Mouse (Mus musculus): ENCODE data around the gene Traf3ip2. TPM values are rescaled to one million over a fixed set of nuclear protein-coding genes. Genes with fewer than 3 reads are reported as not detected.

The Traf3ip2 gene
- polyA plus RNA-seq, 1 experiment = 16.9 TPM

- H3K27ac ChIP-seq (ENCODE audit: insufficient read depth, low read length) = no peak overlapping the region
Observed at GRCm38 (mm10) chr10:39597792-39598183, 14.9 kb upstream of the Traf3ip2 start.

GRCm38 (mm10) chr10:39599601-39600000 is 13.1 kb upstream of the Traf3ip2 start:
- no peak for TF ChIP-seq POLR2A (IDR thresholded peaks at IDR 0.05; ENCODE audit: low read depth, low read length)
- TF ChIP-seq CTCF (IDR thresholded peaks at IDR 0.05; ENCODE audit: borderline replicate concordance, insufficient read depth, low read length) = no peak
- Histone ChIP-seq H3K27ac (ENCODE audit: insufficient read depth, low read length) (no peak overlapping the region), H3K4me3 (ENCODE audit: insufficient read depth, low read length) (no peak overlapping the region), H3K4me1 (ENCODE audit: control insufficient read depth, insufficient read depth, low read length) (peaks cover 5% of the 10 kb centered on the region)

More at GRCm38 (mm10) chr10:39597792-39598183, 14.9 kb upstream of the Traf3ip2 start:
- TF ChIP-seq CTCF (IDR thresholded peaks at IDR 0.05; ENCODE audit: borderline replicate concordance, insufficient read depth, low read length) = no peak
- no peak for TF ChIP-seq POLR2A (IDR thresholded peaks at IDR 0.05; ENCODE audit: low read depth, low read length)
- Histone ChIP-seq H3K4me1 (ENCODE audit: control insufficient read depth, insufficient read depth, low read length) (peaks cover 5% of the 10 kb centered on the region), H3K4me3 (ENCODE audit: insufficient read depth, low read length) (no peak overlapping the region)

- Histone ChIP-seq H3K4me1 (ENCODE audit: control insufficient read depth, insufficient read depth, low read length) (peaks cover 5% of the 10 kb centered on the region), H3K4me3 (ENCODE audit: insufficient read depth, low read length) (no peak overlapping the region), H3K27ac (ENCODE audit: insufficient read depth, low read length) (no peak overlapping the region)
- no peak for TF ChIP-seq POLR2A (IDR thresholded peaks at IDR 0.05; ENCODE audit: low read depth, low read length)
- TF ChIP-seq CTCF (IDR thresholded peaks at IDR 0.05; ENCODE audit: borderline replicate concordance, insufficient read depth, low read length) = no peak
Observed at GRCm38 (mm10) chr10:39600115-39600514, 12.6 kb upstream of the Traf3ip2 start.

- TF ChIP-seq POLR2A (IDR thresholded peaks at IDR 0.05; ENCODE audit: low read depth, low read length) (no peak), CTCF (IDR thresholded peaks at IDR 0.05; ENCODE audit: borderline replicate concordance, insufficient read depth, low read length) (no peak)
- no peak overlapping the region; the same call in 1 of the 2 replicates for H3K27ac ChIP-seq (ENCODE audit: insufficient read depth, low read length)
- no peak overlapping the region for H3K4me3 ChIP-seq (ENCODE audit: insufficient read depth, low read length)
- H3K4me1 ChIP-seq (ENCODE audit: control insufficient read depth, insufficient read depth, low read length) = peaks cover 5% of the 10 kb centered on the region; the same call in 1 of the 2 replicates
Observed at GRCm38 (mm10) chr10:39601068-39601467, 11.7 kb upstream of the Traf3ip2 start.

DNA sequence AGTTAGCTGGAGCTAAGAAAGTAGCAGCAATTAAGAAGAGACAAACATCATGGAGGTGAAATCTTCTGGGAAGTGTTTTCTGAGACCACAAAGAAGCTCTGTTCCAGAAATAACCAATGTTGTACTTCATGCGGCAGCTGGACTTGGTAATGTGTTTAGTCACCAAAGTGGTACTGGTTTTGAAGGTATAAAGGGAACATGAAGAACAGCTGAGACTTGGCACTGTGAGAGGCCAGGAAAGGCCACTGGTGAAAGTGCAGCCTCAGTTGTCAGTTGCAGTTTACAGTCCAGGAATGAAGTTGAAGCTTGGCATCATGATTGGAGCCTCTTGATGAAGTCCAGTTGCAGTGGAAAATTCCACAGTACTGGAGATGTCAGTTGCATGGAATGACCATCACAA is 6.3 kb upstream of the Traf3ip2 start:
- Histone ChIP-seq H3K27ac (ENCODE audit: insufficient read depth, low read length) (no peak overlapping the region), H3K4me3 (ENCODE audit: insufficient read depth, low read length) (no peak overlapping the region), H3K4me1 (ENCODE audit: control insufficient read depth, insufficient read depth, low read length) (no peaks in the 10 kb centered on the region)
- TF ChIP-seq CTCF (IDR thresholded peaks at IDR 0.05; ENCODE audit: borderline replicate concordance, insufficient read depth, low read length) = no peak
- no peak for TF ChIP-seq POLR2A (IDR thresholded peaks at IDR 0.05; ENCODE audit: low read depth, low read length)

- no peak for TF ChIP-seq POLR2A (IDR thresholded peaks at IDR 0.05; ENCODE audit: low read depth, low read length)
- no peak for TF ChIP-seq CTCF (IDR thresholded peaks at IDR 0.05; ENCODE audit: borderline replicate concordance, insufficient read depth, low read length)
- Histone ChIP-seq H3K27ac (ENCODE audit: insufficient read depth, low read length) (no peak overlapping the region), H3K4me3 (ENCODE audit: insufficient read depth, low read length) (no peak overlapping the region), H3K4me1 (ENCODE audit: control insufficient read depth, insufficient read depth, low read length) (peaks cover 7% of the 10 kb centered on the region; the same call in 1 of the 2 replicates)
Observed at GRCm38 (mm10) chr10:39611234-39611633, 1.5 kb upstream of the Traf3ip2 start.

DNA sequence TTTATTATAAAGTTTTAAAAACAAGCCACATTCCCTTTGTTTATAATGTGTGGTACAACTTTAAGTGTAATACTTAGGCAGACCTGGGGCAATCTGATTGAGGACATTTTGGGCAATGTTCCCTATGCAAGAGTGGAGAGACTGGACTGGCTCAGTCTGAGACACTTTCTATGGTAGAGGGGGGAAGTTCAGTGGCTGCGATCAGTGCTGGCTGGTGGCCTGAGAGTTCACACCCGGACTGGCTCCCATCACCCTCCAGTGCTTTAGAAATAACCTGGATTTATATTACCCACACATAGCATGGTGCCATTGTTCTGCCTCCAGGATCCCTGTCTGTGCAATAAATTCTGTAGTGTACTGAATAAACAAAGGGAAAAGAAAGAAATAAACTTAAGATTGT is 603 bp upstream of the Traf3ip2 start:
- no peak for TF ChIP-seq CTCF (IDR thresholded peaks at IDR 0.05; ENCODE audit: borderline replicate concordance, insufficient read depth, low read length)
- TF ChIP-seq POLR2A (IDR thresholded peaks at IDR 0.05; ENCODE audit: low read depth, low read length) = no peak
- peak overlapping the region; percentile 70 for H3K4me3 ChIP-seq (ENCODE audit: insufficient read depth, low read length)
- peak overlapping the region; percentile 98 for H3K27ac ChIP-seq (ENCODE audit: insufficient read depth, low read length)
- peaks cover 7% of the 10 kb centered on the region; the same call in 1 of the 2 replicates for H3K4me1 ChIP-seq (ENCODE audit: control insufficient read depth, insufficient read depth, low read length)

DNA sequence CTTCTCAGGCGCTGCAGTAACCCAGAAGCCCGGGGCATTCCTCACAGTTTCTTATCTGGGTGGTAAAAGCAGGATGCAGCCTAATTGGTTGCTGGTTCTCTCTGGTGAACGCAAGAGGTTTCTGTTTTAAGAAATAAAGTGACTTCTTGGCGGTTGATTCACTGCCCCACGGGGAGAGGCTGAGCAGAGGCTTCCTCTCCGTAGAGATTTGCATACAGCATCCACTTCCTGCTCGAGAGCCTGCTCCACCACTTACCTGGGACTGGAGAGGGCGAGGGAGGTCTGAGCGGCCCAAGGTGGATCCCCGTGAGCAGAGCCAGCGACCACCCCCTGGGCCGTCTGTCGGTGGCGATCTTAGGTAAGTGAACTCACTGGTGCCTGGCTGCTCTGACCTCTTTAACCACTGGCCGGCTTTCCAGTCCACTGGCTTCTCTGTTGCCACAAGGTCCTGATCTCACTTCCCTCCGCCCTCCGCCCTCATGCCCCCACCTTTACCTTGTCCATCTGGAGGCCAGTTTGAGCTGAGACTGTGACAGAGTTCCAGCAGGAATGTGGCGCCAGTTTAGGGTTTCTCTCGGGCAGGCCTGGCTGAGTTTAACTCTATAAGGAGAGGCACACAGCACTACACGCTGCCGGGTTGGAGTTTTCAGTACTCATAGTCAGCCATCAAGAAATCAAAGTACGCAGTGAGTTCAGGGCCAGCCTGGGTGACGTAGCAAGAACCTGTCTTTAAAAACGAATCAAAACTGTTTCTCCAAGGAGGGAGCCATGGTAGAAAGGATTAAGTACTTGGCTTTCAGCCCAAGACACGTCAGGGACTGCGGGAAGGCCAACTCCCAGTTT is 476 bp downstream of the Traf3ip2 start:
- Histone ChIP-seq H3K27ac (ENCODE audit: insufficient read depth, low read length) (peak overlapping the region; percentile 98), H3K4me1 (ENCODE audit: control insufficient read depth, insufficient read depth, low read length) (peaks cover 7% of the 10 kb centered on the region; the same call in 1 of the 2 replicates), H3K4me3 (ENCODE audit: insufficient read depth, low read length) (peak overlapping the region; percentile 70)
- TF ChIP-seq CTCF (IDR thresholded peaks at IDR 0.05; ENCODE audit: borderline replicate concordance, insufficient read depth, low read length) (no peak), POLR2A (IDR thresholded peaks at IDR 0.05; ENCODE audit: low read depth, low read length) (peak; percentile 58)

GRCm38 (mm10) chr10:39613973-39614372 is 1.2 kb downstream of the Traf3ip2 start:
- TF ChIP-seq POLR2A (IDR thresholded peaks at IDR 0.05; ENCODE audit: low read depth, low read length) = 0 out of 2 replicates have a peak, but pooled peaks have one; percentile 43
- TF ChIP-seq CTCF (IDR thresholded peaks at IDR 0.05; ENCODE audit: borderline replicate concordance, insufficient read depth, low read length) = no peak
- Histone ChIP-seq H3K4me3 (ENCODE audit: insufficient read depth, low read length) (peak overlapping the region; percentile 43), H3K4me1 (ENCODE audit: control insufficient read depth, insufficient read depth, low read length) (peaks cover 7% of the 10 kb centered on the region; the same call in 1 of the 2 replicates), H3K27ac (ENCODE audit: insufficient read depth, low read length) (peak overlapping the region; percentile 98)

GRCm38 (mm10) chr10:39614676-39615075 is 1.9 kb downstream of the Traf3ip2 start:
- Histone ChIP-seq H3K4me1 (ENCODE audit: control insufficient read depth, insufficient read depth, low read length) (peaks cover 7% of the 10 kb centered on the region; the same call in 1 of the 2 replicates), H3K4me3 (ENCODE audit: insufficient read depth, low read length) (peak overlapping the region; percentile 19; the same call in 1 of the 2 replicates), H3K27ac (ENCODE audit: insufficient read depth, low read length) (peak overlapping the region; percentile 98)
- TF ChIP-seq POLR2A (IDR thresholded peaks at IDR 0.05; ENCODE audit: low read depth, low read length) = peak; percentile 74
- TF ChIP-seq CTCF (IDR thresholded peaks at IDR 0.05; ENCODE audit: borderline replicate concordance, insufficient read depth, low read length) = no peak

Measured in embryonic fibroblast, embryonic 13.5 days (primary cell).